Mouse (Mus musculus) stomach, postnatal 0 days (tissue): ENCODE measurements at regions not wholly inside any gene's neighbourhood (a gene's known extent, or its start where the extent isn't known, plus 50 kb on each side); places are given as distances from the start of the nearest gene placed in this dataset.
A peak's percentile ranks its signal among the peaks of the same experiment; 100 is the strongest.
"Not testable (repeated sequence)": the region's sequence is repeated elsewhere in the genome, so short reads cannot be mapped to it uniquely, and the experiment has no call there.

Experiments
- ATAC-seq: fragments of 200-750 bp; cut with Nextera tagmentation; 2 replicates; pipeline ENCODE4 v1.8.0; 2017; ENCODE audit not compliant: low FRiP score, low TSS enrichment
- DNase-seq: peaks from one replicate; pipeline ENCODE4 v3.0.0-alpha.2; 2016; ENCODE audit warnings: low spot score
- H3K27ac ChIP-seq: fragments of 300-500 bp; sonication (generic); replicated peaks from 2 replicates; pipeline ENCODE4 v1.5.1; 2014; ENCODE audit warnings: mild to moderate bottlenecking, control low read depth
- H3K27me3 ChIP-seq: fragments of 300-500 bp; sonication (generic); 2 replicates; pipeline ENCODE4 v1.6.1; 2014; ENCODE audit warnings: low read length; ENCODE audit not compliant: control insufficient read depth, insufficient read depth
- H3K36me3 ChIP-seq: fragments of 300-500 bp; sonication (generic); 2 replicates; pipeline ENCODE4 v1.6.1; 2014; ENCODE audit warnings: low read length, mixed read lengths; ENCODE audit not compliant: control insufficient read depth, insufficient read depth
- H3K4me1 ChIP-seq: fragments of 300-500 bp; sonication (generic); replicated peaks from 2 replicates; pipeline ENCODE4 v1.6.1; 2014; ENCODE audit warnings: antibody characterized with exemption; ENCODE audit not compliant: control insufficient read depth, insufficient read depth
- H3K4me2 ChIP-seq: fragments of 300-500 bp; sonication (generic); replicated peaks from 2 replicates; pipeline ENCODE4 v1.6.1; 2014; ENCODE audit warnings: low read depth, mild to moderate bottlenecking, control low read depth, moderate library complexity
- H3K4me3 ChIP-seq: fragments of 300-500 bp; sonication (generic); 2 replicates; pipeline ENCODE4 v1.5.1; 2014; ENCODE audit warnings: low read depth, low read length, control low read depth
- H3K9ac ChIP-seq: fragments of 300-500 bp; sonication (generic); 2 replicates; pipeline ENCODE4 v1.6.1; 2014; ENCODE audit warnings: mild to moderate bottlenecking, low read length, control low read depth, mixed read lengths
- H3K9me3 ChIP-seq: fragments of 300-500 bp; sonication (generic); 2 replicates; pipeline ENCODE4 v1.6.1; 2016; ENCODE audit warnings: low read length; ENCODE audit not compliant: control insufficient read depth
- CTCF ChIP-seq: IDR thresholded peaks from 2 replicates; pipeline ENCODE4 v1.5.1; 2016; ENCODE audit warnings: antibody characterized with exemption, low read depth, mild to moderate bottlenecking, moderate library complexity
- EP300 ChIP-seq: optimal IDR thresholded peaks from 2 replicates; pipeline ENCODE3; 2016; ENCODE audit warnings: antibody characterized with exemption
- WGBS: fragments of 180-500 bp; shearing (Covaris S2); extraction: QIAGEN DNeasy Blood & Tissue Kit; methylation state at CpG from one replicate; pipeline ENCODE4 v1.1.7; 2014; 5-methylcytosine and 5-hydroxymethylcytosine counted together

DNA sequence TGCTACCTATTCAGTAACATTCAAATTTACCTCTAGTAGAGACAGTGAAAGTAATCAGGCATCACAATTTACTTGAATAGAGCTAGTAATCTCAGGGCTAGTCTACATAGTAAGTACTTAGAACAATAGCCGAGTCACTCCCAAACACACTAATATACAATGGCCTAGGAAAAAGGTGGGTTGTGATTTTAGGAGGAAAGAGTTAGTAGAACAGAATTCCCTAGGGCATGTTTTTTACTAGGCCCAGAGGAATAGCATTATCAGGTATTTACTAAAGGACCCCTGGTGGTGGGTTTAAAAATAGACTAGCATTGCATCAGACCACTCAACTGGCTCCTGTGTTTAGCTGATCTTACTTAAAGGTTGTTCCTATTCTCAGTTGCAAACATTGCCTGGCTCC is 535.8 kb downstream of the Mat2b start:
- not testable (repeated sequence) for H3K4me2 ChIP-seq

GRCm38 (mm10) chr11:40149312-40149711 is 545.7 kb downstream of the Mat2b start:
- Histone ChIP-seq H3K27ac (no peak overlapping the region), H3K27me3 (no peaks in the 10 kb centered on the region), H3K4me1 (no peaks in the 10 kb centered on the region), H3K9me3 (no peaks in the 10 kb centered on the region), H3K4me2 (no peak overlapping the region; the same call in 1 of the 2 replicates), H3K9ac (no peak overlapping the region), H3K4me3 (no peak overlapping the region), H3K36me3 (no peaks in the 10 kb centered on the region)
- DNase-seq = peak; percentile 54
- TF ChIP-seq EP300 (no peak), CTCF (peak; percentile 80)
- WGBS = 8% methylated on average over 4 of the region's 4 CpGs
- no peak for ATAC-seq

More for the DNA sequence above, 535.8 kb downstream of the Mat2b start:
- ATAC-seq, H3K27me3 ChIP-seq, H3K27ac ChIP-seq, H3K36me3 ChIP-seq, H3K4me3 ChIP-seq, H3K4me1 ChIP-seq, DNase-seq, H3K9ac ChIP-seq, H3K9me3 ChIP-seq: not testable (repeated sequence)
- 91% methylated on average over 1 of the region's 1 CpGs for WGBS

GRCm38 (mm10) chr11:40137803-40138202 is 557.2 kb downstream of the Mat2b start:
- H3K9me3 ChIP-seq = no peaks in the 10 kb centered on the region
- H3K9ac ChIP-seq = no peak overlapping the region
- no peak for TF ChIP-seq EP300
- TF ChIP-seq CTCF = no peak
- H3K4me1 ChIP-seq = no peaks in the 10 kb centered on the region
- no peak overlapping the region for H3K4me2 ChIP-seq
- WGBS = 79% methylated on average over 7 of the region's 7 CpGs
- no peak overlapping the region for H3K4me3 ChIP-seq
- ATAC-seq (no peak), DNase-seq (no peak)
- H3K36me3 ChIP-seq = no peaks in the 10 kb centered on the region
- H3K27ac ChIP-seq = no peak overlapping the region
- H3K27me3 ChIP-seq = no peaks in the 10 kb centered on the region

- TF ChIP-seq CTCF = peak; percentile 60
- no peak for TF ChIP-seq EP300
- WGBS = 92% methylated on average over 1 of the region's 1 CpGs
These were observed 592.4 kb downstream of the Mat2b start for GRCm38 (mm10) chr11:40102613-40103012.

DNA sequence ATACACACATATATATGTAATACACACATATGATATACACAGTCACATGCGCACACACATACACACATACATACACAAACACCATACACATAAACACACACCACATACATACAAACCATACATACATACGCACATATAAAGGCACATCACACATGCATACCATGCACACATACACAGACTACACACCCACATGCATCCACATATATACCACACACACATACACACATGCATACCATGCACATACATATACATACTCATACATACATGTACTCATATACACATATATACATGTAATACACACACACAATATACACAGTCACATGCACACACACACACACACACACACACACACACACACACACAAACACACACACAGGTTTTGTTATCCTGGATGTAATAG is 620.7 kb downstream of the Mat2b start:
- H3K9me3 ChIP-seq = no peaks in the 10 kb centered on the region
- no peaks in the 10 kb centered on the region for H3K4me1 ChIP-seq
- H3K4me2 ChIP-seq = no peak overlapping the region
- WGBS = 97% methylated on average over 2 of the region's 2 CpGs
- no peak overlapping the region for H3K27ac ChIP-seq
- ATAC-seq = no peak
- no peak for DNase-seq
- H3K4me3 ChIP-seq = no peak overlapping the region
- H3K36me3 ChIP-seq = no peaks in the 10 kb centered on the region
- no peak overlapping the region for H3K9ac ChIP-seq
- H3K27me3 ChIP-seq = no peaks in the 10 kb centered on the region
- TF ChIP-seq CTCF (no peak), EP300 (no peak)

More at GRCm38 (mm10) chr11:40102613-40103012, 592.4 kb downstream of the Mat2b start:
- H3K4me2 ChIP-seq = no peak overlapping the region
- DNase-seq (no peak), ATAC-seq (no peak)
- H3K9me3 ChIP-seq = no peaks in the 10 kb centered on the region
- H3K4me3 ChIP-seq = no peak overlapping the region
- H3K36me3 ChIP-seq = no peaks in the 10 kb centered on the region
- H3K9ac ChIP-seq = no peak overlapping the region
- no peaks in the 10 kb centered on the region for H3K27me3 ChIP-seq
- no peak overlapping the region for H3K27ac ChIP-seq
- no peaks in the 10 kb centered on the region for H3K4me1 ChIP-seq

GRCm38 (mm10) chr11:40050503-40050902 is 644.5 kb downstream of the Mat2b start:
- WGBS = 53% methylated on average over 1 of the region's 1 CpGs

More at GRCm38 (mm10) chr11:40050503-40050902, 644.5 kb downstream of the Mat2b start:
- no peaks in the 10 kb centered on the region for H3K9me3 ChIP-seq
- H3K4me3 ChIP-seq = no peak overlapping the region
- no peak for ATAC-seq
- TF ChIP-seq EP300 (no peak), CTCF (no peak)
- no peak overlapping the region for H3K4me2 ChIP-seq
- no peak for DNase-seq
- no peaks in the 10 kb centered on the region for H3K36me3 ChIP-seq
- no peak overlapping the region for H3K9ac ChIP-seq
- no peaks in the 10 kb centered on the region for H3K4me1 ChIP-seq
- H3K27ac ChIP-seq = no peak overlapping the region
- no peaks in the 10 kb centered on the region for H3K27me3 ChIP-seq
